Comparison of ENCODE assay signal across 9 mouse cellular contexts in genomic region chr14:21402157-21402601, GRCm38 (mm10).
DNase-seq lines count a peak whose midpoint lies in the region; ATAC-seq lines count a peak whose summit lies in the region.
"Had no signal": no experiment of that assay in that cellular context is flagged by ENCODE, and none has a peak within 500 bp of the region (broad histone marks: within the 10 kb centered on the region; RNA-seq: fewer than 3 reads in every experiment).

No protein-coding gene starts in this region.

- no peaks in the 10 kb centered on the region for H3K36me3 ChIP-seq in hindbrain, embryonic 10.5 days
- no peaks in the 10 kb centered on the region for H3K36me3 ChIP-seq in midbrain, embryonic 16.5 days (ENCODE audit: control insufficient read depth, insufficient read depth, low read length)
- H3K36me3 ChIP-seq in kidney, embryonic 15.5 days, result no peaks in the 10 kb centered on the region

- H3K9me3 ChIP-seq in hindbrain, embryonic 10.5 days, result 0 out of 2 replicates have a peak, but pooled peaks cover 4% of the 10 kb centered on the region
- no peaks in the 10 kb centered on the region for H3K9me3 ChIP-seq in midbrain, embryonic 16.5 days (replicated peaks; ENCODE audit: control insufficient read depth, low read length, poor library complexity, severe bottlenecking)
- no peaks in the 10 kb centered on the region for H3K9me3 ChIP-seq in kidney, embryonic 15.5 days (replicated peaks)

- H3K27me3 ChIP-seq in hindbrain, embryonic 10.5 days (ENCODE audit: insufficient read depth, poor library complexity, severe bottlenecking), result no peaks in the 10 kb centered on the region
- H3K27me3 ChIP-seq in midbrain, embryonic 16.5 days (ENCODE audit: control insufficient read depth, insufficient read depth, low read depth, low read length), result no peaks in the 10 kb centered on the region
- no peaks in the 10 kb centered on the region for H3K27me3 ChIP-seq in kidney, embryonic 15.5 days

- peak; percentile 56 for ATAC-seq in midbrain, embryonic 16.5 days
- ATAC-seq in kidney, embryonic 15.5 days (replicated peaks; ENCODE audit: low FRiP score), result no peak

- H3K4me3 ChIP-seq in hindbrain, embryonic 10.5 days, result no peak overlapping the region
- no peak overlapping the region for H3K4me3 ChIP-seq in midbrain, embryonic 16.5 days (ENCODE audit: low read depth, low read length)
- no peak overlapping the region for H3K4me3 ChIP-seq in kidney, embryonic 15.5 days (replicated peaks)

- no peak overlapping the region for H3K9ac ChIP-seq in midbrain, embryonic 16.5 days (ENCODE audit: low read depth, low read length)
- no peak overlapping the region for H3K9ac ChIP-seq in kidney, embryonic 15.5 days

- H3K4me1 ChIP-seq in hindbrain, embryonic 10.5 days (replicated peaks), result peaks cover 16% of the 10 kb centered on the region
- peaks cover 8% of the 10 kb centered on the region for H3K4me1 ChIP-seq in midbrain, embryonic 16.5 days (ENCODE audit: control insufficient read depth, insufficient read depth, low read length)
- peaks cover 5% of the 10 kb centered on the region; the same call in 1 of the 2 replicates for H3K4me1 ChIP-seq in kidney, embryonic 15.5 days

- no peak overlapping the region; the same call in 1 of the 2 replicates for H3K4me2 ChIP-seq in midbrain, embryonic 16.5 days (ENCODE audit: low read length)
- H3K4me2 ChIP-seq in kidney, embryonic 15.5 days, result no peak overlapping the region

- WGBS in hindbrain, embryonic 10.5 days, result 60% methylated on average over 8 of the region's 8 CpGs
- WGBS in midbrain, embryonic 16.5 days, result 25% methylated on average over 8 of the region's 8 CpGs
- 52% methylated on average over 8 of the region's 8 CpGs for WGBS in kidney, embryonic 15.5 days

- peak; percentile 10 to 11 for DNase-seq in kidney, postnatal 4 days
- no peak for DNase-seq in kidney, postnatal 25 days
- DNase-seq in cerebellum, adult 9-10 months, result peak; percentile 8
- DNase-seq in hindbrain, embryonic 10.5 days (ENCODE audit: low spot score), result peak; percentile 20
- DNase-seq in adrenal gland, adult 2 months, result no peak
- no peak for DNase-seq in thymus, postnatal 4 days
- DNase-seq: thymus, postnatal 25 days had no signal

- H3K27ac ChIP-seq in hindbrain, embryonic 10.5 days, result peak overlapping the region; percentile 31; the same call in 1 of the 2 replicates
- H3K27ac ChIP-seq in midbrain, embryonic 16.5 days (ENCODE audit: low read length), result peak overlapping the region; percentile 50
- H3K27ac ChIP-seq in kidney, embryonic 15.5 days, result no peak overlapping the region

Comparison
In these comparisons a context has a peak if more than half of its experiments do, and no peak if none do; other contexts are left out.
1. DNase-seq: peak in kidney, postnatal 4 days (2 of 2), cerebellum, adult 9-10 months (single experiment) and hindbrain, embryonic 10.5 days (single experiment); none in kidney, postnatal 25 days (0 of 2), adrenal gland, adult 2 months (single experiment) and thymus, postnatal 4 days (single experiment).